In the genomic region with DNA sequence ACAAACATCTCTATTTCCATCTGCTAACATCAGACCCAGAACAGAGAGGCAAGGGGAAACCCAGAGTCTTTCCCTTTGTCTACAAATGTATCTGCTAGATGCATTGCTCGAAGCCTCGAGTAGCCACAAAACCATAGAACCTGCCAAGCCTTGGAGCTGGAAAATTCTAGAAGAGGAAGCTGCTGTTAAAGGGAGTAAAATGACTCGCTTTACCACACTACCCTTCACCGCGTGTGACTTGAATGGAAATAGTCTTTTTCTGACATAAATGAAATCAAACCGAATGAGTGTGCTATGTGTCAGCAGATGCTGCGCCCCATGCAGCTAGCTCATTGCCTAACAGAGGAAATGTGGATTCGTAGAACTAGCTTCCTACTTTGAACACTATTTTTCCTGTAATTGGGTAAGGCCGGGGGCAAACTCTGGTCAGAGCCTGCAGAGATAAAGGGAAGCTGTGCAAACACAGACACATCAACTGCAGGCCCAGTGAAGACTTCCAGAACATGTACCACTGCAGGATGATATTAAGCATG, we compare ENCODE assay signal across 1 mouse cellular context.
TF ChIP-seq lines count a peak whose summit lies in the region.

No protein-coding gene starts in this region.

TF ChIP-seq in CH12.LX, 34 proteins besides CTCF, POLR2A, EP300 and RAD21 (continued from another document):
- TF ChIP-seq TCF12 (IDR thresholded peaks at IDR 0.05; ENCODE audit: low read depth, low read length) (peak; percentile 92), SIN3A (IDR thresholded peaks at IDR 0.05; ENCODE audit: low read length) (peak; percentile 83), E2F4 (IDR thresholded peaks at IDR 0.05; ENCODE audit: insufficient replicate concordance, low read depth, low read length) (no peak), ETS1 (conservative IDR thresholded peaks at IDR 0.05; ENCODE audit: low read depth, low read length) (peak; percentile 98), CHD2 (IDR thresholded peaks at IDR 0.05; ENCODE audit: low read length) (peak; percentile 83), CHD1 (IDR thresholded peaks at IDR 0.05; ENCODE audit: low read depth, low read length) (peak; percentile 87; the same call in 1 of the 2 replicates), POLR2AphosphoS2 (IDR thresholded peaks at IDR 0.05; ENCODE audit: low read depth, low read length) (no peak), NRF1 (IDR thresholded peaks at IDR 0.05; ENCODE audit: low read depth, low read length) (0 out of 2 replicates have a peak, but pooled peaks have one; percentile 10), BHLHE40 (IDR thresholded peaks at IDR 0.05; ENCODE audit: low read depth, low read length) (peak; percentile 97), NELFE (IDR thresholded peaks at IDR 0.05; ENCODE audit: low read depth, low read length) (0 out of 2 replicates have a peak, but pooled peaks have one; percentile 31), HCFC1 (IDR thresholded peaks at IDR 0.05; ENCODE audit: low read depth, low read length) (peak; percentile 19; the same call in 1 of the 2 replicates), TBP (conservative IDR thresholded peaks at IDR 0.05; ENCODE audit: low read depth, low read length) (peak; percentile 30; the same call in 1 of the 2 replicates), RCOR1 (conservative IDR thresholded peaks at IDR 0.05; ENCODE audit: low read depth, low read length) (peak; percentile 82), SMC3 (IDR thresholded peaks at IDR 0.05; ENCODE audit: low read depth, low read length) (peak; percentile 45), IRF4 (IDR thresholded peaks at IDR 0.05; ENCODE audit: low read depth, low read length) (peak; percentile 96), PAX5 (IDR thresholded peaks at IDR 0.05; ENCODE audit: low read length) (no peak), UBTF (IDR thresholded peaks at IDR 0.05; ENCODE audit: low read depth, low read length) (no peak), KAT2A (IDR thresholded peaks at IDR 0.05; ENCODE audit: insufficient replicate concordance, low read length) (0 out of 2 replicates have a peak, but pooled peaks have one; percentile 44), ELF1 (IDR thresholded peaks at IDR 0.05; ENCODE audit: low read depth, low read length) (0 out of 2 replicates have a peak, but pooled peaks have one; percentile 17), USF1 (IDR thresholded peaks at IDR 0.05; ENCODE audit: low read depth, low read length) (no peak), MAX (IDR thresholded peaks at IDR 0.05; ENCODE audit: low read length) (peak; percentile 90), JUND (conservative IDR thresholded peaks at IDR 0.05; ENCODE audit: low read depth, low read length) (peak; percentile 86), ZKSCAN1 (IDR thresholded peaks at IDR 0.05; ENCODE audit: borderline replicate concordance, low read depth, low read length) (no peak), MAZ (IDR thresholded peaks at IDR 0.05; ENCODE audit: low read depth, low read length) (peak; percentile 75), MAFK (IDR thresholded peaks at IDR 0.05; ENCODE audit: insufficient replicate concordance, low read length) (peak; percentile 89), USF2 (conservative IDR thresholded peaks at IDR 0.05; ENCODE audit: low read depth, low read length) (no peak)
